Mouse (Mus musculus) hindbrain, embryonic 11.5 days (tissue): Measurements from ENCODE around the gene AL732309.1. TPM values are rescaled to one million over a fixed set of nuclear protein-coding genes. Genes with fewer than 3 reads are reported as not detected.

ENCODE experiments used
- ATAC-seq: fragments of 200-750 bp; cut with Nextera tagmentation; 2 replicates; pipeline ENCODE4 v1.8.0; 2017; ENCODE audit warnings: mild to moderate bottlenecking, moderate TSS enrichment, moderate library complexity; ENCODE audit not compliant: low FRiP score
- DNase-seq: peaks from one replicate; pipeline ENCODE4 v3.0.0-alpha.2; 2015; ENCODE audit warnings: low spot score
- H3K27ac ChIP-seq: fragments of 300-500 bp; sonication (generic); 2 replicates; pipeline ENCODE4 v1.5.1; 2014; ENCODE audit warnings: mild to moderate bottlenecking, low read depth, low read length
- H3K27me3 ChIP-seq: fragments of 300-500 bp; sonication (generic); 2 replicates; pipeline ENCODE4 v1.6.1; 2014; ENCODE audit warnings: mild to moderate bottlenecking, low read length, moderate library complexity, mixed read lengths; ENCODE audit not compliant: control insufficient read depth, insufficient read depth
- H3K36me3 ChIP-seq: fragments of 300-500 bp; sonication (generic); 2 replicates; pipeline ENCODE4 v1.6.1; 2014; ENCODE audit warnings: mild to moderate bottlenecking, low read length, moderate library complexity, mixed read lengths; ENCODE audit not compliant: control insufficient read depth, insufficient read depth
- H3K4me1 ChIP-seq: fragments of 300-500 bp; sonication (generic); replicated peaks from 2 replicates; pipeline ENCODE4 v1.6.1; 2014; ENCODE audit warnings: low read length, mixed read lengths; ENCODE audit not compliant: control insufficient read depth, insufficient read depth
- H3K4me2 ChIP-seq: fragments of 300-500 bp; sonication (generic); replicated peaks from 2 replicates; pipeline ENCODE4 v1.6.1; 2014; ENCODE audit warnings: mild to moderate bottlenecking, low read depth, low read length
- H3K4me3 ChIP-seq: fragments of 300-500 bp; sonication (generic); 2 replicates; pipeline ENCODE4 v1.5.1; 2014; ENCODE audit warnings: low read depth, low read length
- H3K9ac ChIP-seq: fragments of 300-500 bp; sonication (generic); 2 replicates; pipeline ENCODE4 v1.6.1; 2014; ENCODE audit warnings: low read depth, low read length
- H3K9me3 ChIP-seq: fragments of 300-500 bp; sonication (generic); 2 replicates; pipeline ENCODE4 v1.6.1; 2016; ENCODE audit warnings: low read length; ENCODE audit not compliant: control insufficient read depth
- WGBS: fragments of 180-500 bp; shearing (Covaris S2); extraction: QIAGEN DNeasy Blood & Tissue Kit; methylation state at CpG from one replicate; pipeline ENCODE4 v1.1.7; 2014; 5-methylcytosine and 5-hydroxymethylcytosine counted together
- polyA plus RNA-seq: library from polyadenylated mRNA; unstranded; fragments of >200 nt; fragmentation: Nextera tagmentation; extraction: Ambion mirVana; gene quantifications from 2 replicates; pipeline ENCODE4 v1.2.1, GENCODE M21; 2014

The AL732309.1 gene
- polyA plus RNA-seq, 1 experiment from 2014 or later = 4.3 TPM

GRCm38 (mm10) chr2:25271827-25272511 lies 25.3 kb upstream of the AL732309.1 start, which contains the start of the genes Ssna1 and Anapc2:
TSS of gene Ssna1 (minus strand) at chr2:25272438.
TSS of gene Anapc2 (plus strand) at chr2:25272478.
- no peaks in the 10 kb centered on the region for H3K27me3 ChIP-seq
- peak; percentile 100 for DNase-seq
- 1% methylated on average over 45 of the region's 55 CpGs for WGBS
- peaks cover 16% of the 10 kb centered on the region for H3K4me1 ChIP-seq
- H3K9ac ChIP-seq = peak within 1 kb of the TSS; percentile 93
- H3K9me3 ChIP-seq = no peaks in the 10 kb centered on the region
- H3K4me2 ChIP-seq = peak within 1 kb of the TSS; percentile 94
- no peaks in the 10 kb centered on the region; the same call in 1 of the 2 replicates for H3K36me3 ChIP-seq
- H3K4me3 ChIP-seq = peak within 1 kb of the TSS; percentile 92
- ATAC-seq = peak; percentile 93
- peak within 1 kb of the TSS; percentile 78 for H3K27ac ChIP-seq

- H3K4me2 ChIP-seq = no peak overlapping the region
Observed at GRCm38 (mm10) chr2:25267746-25268309, 21.2 kb upstream of the AL732309.1 start.

GRCm38 (mm10) chr2:25267241-25267640 lies 20.6 kb upstream of the AL732309.1 start:
- Histone ChIP-seq H3K27ac (no peak overlapping the region), H3K4me3 (no peak overlapping the region), H3K9me3 (no peaks in the 10 kb centered on the region), H3K4me2 (no peak overlapping the region), H3K4me1 (peaks cover 20% of the 10 kb centered on the region), H3K27me3 (peaks cover 13% of the 10 kb centered on the region), H3K36me3 (no peaks in the 10 kb centered on the region; the same call in 1 of the 2 replicates), H3K9ac (no peak overlapping the region)
- no peak for ATAC-seq
- no peak for DNase-seq

More at GRCm38 (mm10) chr2:25267746-25268309, 21.2 kb upstream of the AL732309.1 start:
- DNase-seq = no peak
- Histone ChIP-seq H3K36me3 (no peaks in the 10 kb centered on the region; the same call in 1 of the 2 replicates), H3K4me1 (peaks cover 20% of the 10 kb centered on the region), H3K9me3 (no peaks in the 10 kb centered on the region), H3K4me3 (no peak overlapping the region), H3K9ac (no peak overlapping the region), H3K27ac (no peak overlapping the region), H3K27me3 (peaks cover 13% of the 10 kb centered on the region)
- no peak for ATAC-seq
- 80% methylated on average over 4 of the region's 4 CpGs for WGBS

GRCm38 (mm10) chr2:25266720-25267119 lies 20.1 kb upstream of the AL732309.1 start:
- ATAC-seq (no peak), DNase-seq (no peak)
- H3K4me1 ChIP-seq = peaks cover 20% of the 10 kb centered on the region
- H3K27ac ChIP-seq = no peak overlapping the region
- H3K36me3 ChIP-seq = no peaks in the 10 kb centered on the region; the same call in 1 of the 2 replicates
- no peak overlapping the region for H3K4me3 ChIP-seq
- no peak overlapping the region for H3K9ac ChIP-seq
- no peaks in the 10 kb centered on the region for H3K9me3 ChIP-seq
- WGBS = 56% methylated on average over 2 of the region's 2 CpGs
- no peak overlapping the region for H3K4me2 ChIP-seq
- peaks cover 13% of the 10 kb centered on the region for H3K27me3 ChIP-seq

- Histone ChIP-seq H3K36me3 (no peaks in the 10 kb centered on the region; the same call in 1 of the 2 replicates), H3K9me3 (no peaks in the 10 kb centered on the region), H3K9ac (peak overlapping the region; percentile 15; the same call in 1 of the 2 replicates), H3K27ac (no peak overlapping the region), H3K4me3 (no peak overlapping the region), H3K4me1 (peaks cover 13% of the 10 kb centered on the region), H3K27me3 (peaks cover 13% of the 10 kb centered on the region), H3K4me2 (no peak overlapping the region)
- no peak for ATAC-seq
- DNase-seq = no peak
- 71% methylated on average over 6 of the region's 6 CpGs for WGBS
Observed at GRCm38 (mm10) chr2:25265897-25266656, 19.4 kb upstream of the AL732309.1 start.

- H3K27ac ChIP-seq = no peak overlapping the region
- H3K4me3 ChIP-seq = no peak overlapping the region
- H3K9me3 ChIP-seq = no peaks in the 10 kb centered on the region
- ATAC-seq (no peak), DNase-seq (no peak)
- no peaks in the 10 kb centered on the region; the same call in 1 of the 2 replicates for H3K36me3 ChIP-seq
- H3K4me2 ChIP-seq = no peak overlapping the region
- peak overlapping the region; percentile 11; the same call in 1 of the 2 replicates for H3K9ac ChIP-seq
- H3K4me1 ChIP-seq = peaks cover 12% of the 10 kb centered on the region
- 77% methylated on average over 3 of the region's 3 CpGs for WGBS
- H3K27me3 ChIP-seq = peaks cover 13% of the 10 kb centered on the region
Observed at GRCm38 (mm10) chr2:25264851-25265250, 18.2 kb upstream of the AL732309.1 start.

- H3K4me1 ChIP-seq = peaks cover 12% of the 10 kb centered on the region
- ATAC-seq (no peak), DNase-seq (no peak)
- H3K9ac ChIP-seq = no peak overlapping the region
- WGBS = 81% methylated on average over 5 of the region's 5 CpGs
- no peak overlapping the region for H3K4me3 ChIP-seq
- H3K4me2 ChIP-seq = no peak overlapping the region
- peaks cover 13% of the 10 kb centered on the region for H3K27me3 ChIP-seq
- no peaks in the 10 kb centered on the region for H3K9me3 ChIP-seq
- no peaks in the 10 kb centered on the region; the same call in 1 of the 2 replicates for H3K36me3 ChIP-seq
- no peak overlapping the region for H3K27ac ChIP-seq
Observed at GRCm38 (mm10) chr2:25264286-25264660, 17.6 kb upstream of the AL732309.1 start.

- no peak overlapping the region for H3K27ac ChIP-seq
- peaks cover 12% of the 10 kb centered on the region for H3K4me1 ChIP-seq
Observed at GRCm38 (mm10) chr2:25263623-25264285, 17.1 kb upstream of the AL732309.1 start.

More at GRCm38 (mm10) chr2:25263623-25264285, 17.1 kb upstream of the AL732309.1 start:
- peaks cover 13% of the 10 kb centered on the region for H3K27me3 ChIP-seq
- H3K36me3 ChIP-seq = no peaks in the 10 kb centered on the region
- H3K9me3 ChIP-seq = no peaks in the 10 kb centered on the region
- no peak for ATAC-seq
- DNase-seq = no peak
- peak overlapping the region; percentile 77 for H3K4me3 ChIP-seq
- H3K9ac ChIP-seq = peak overlapping the region; percentile 60
- 21% methylated on average over 12 of the region's 12 CpGs for WGBS
- H3K4me2 ChIP-seq = peak overlapping the region; percentile 99
